Mouse (Mus musculus): ENCODE data around the gene Nfs1.
"Not testable (repeated sequence)": the region's sequence is repeated elsewhere in the genome, so short reads cannot be mapped to it uniquely, and the experiment has no call there.

Nfs1 gene

DNA sequence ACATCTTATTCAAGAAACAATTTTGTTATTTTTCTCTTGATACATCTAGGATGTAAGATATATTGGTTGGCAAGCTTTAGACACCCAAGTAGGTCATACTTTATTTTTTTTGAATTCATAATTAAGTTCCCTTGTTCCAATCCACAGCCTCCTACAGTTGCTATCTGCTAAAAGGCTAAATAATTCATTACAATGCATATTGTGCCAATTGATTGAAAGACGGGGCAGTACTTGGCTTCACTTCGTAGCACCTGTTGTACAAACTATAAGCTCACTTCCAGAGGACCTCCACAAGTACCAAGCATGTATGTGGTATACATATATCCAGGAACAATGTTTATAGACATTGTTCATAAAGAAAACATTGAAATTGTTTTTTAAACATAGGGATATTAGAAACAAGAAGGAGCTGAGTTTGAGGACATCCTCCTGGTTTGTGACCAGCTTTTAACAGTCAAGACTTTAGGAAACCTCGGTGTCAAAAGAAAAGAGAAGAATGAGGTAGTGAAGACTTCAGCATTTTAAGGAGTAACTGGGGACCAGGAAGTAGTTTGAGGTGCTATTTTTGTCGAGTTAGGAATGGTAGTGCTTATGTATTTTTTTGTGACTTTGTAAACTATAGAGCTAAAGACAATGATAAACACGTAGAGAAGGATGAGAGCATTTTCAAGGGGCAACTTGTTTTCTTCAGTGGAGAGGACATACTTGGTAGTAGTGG lies 2.4 kb upstream of the Nfs1 start:
- in situ Hi-C loops (cut with MboI, MseI), result no loop called here

DNA sequence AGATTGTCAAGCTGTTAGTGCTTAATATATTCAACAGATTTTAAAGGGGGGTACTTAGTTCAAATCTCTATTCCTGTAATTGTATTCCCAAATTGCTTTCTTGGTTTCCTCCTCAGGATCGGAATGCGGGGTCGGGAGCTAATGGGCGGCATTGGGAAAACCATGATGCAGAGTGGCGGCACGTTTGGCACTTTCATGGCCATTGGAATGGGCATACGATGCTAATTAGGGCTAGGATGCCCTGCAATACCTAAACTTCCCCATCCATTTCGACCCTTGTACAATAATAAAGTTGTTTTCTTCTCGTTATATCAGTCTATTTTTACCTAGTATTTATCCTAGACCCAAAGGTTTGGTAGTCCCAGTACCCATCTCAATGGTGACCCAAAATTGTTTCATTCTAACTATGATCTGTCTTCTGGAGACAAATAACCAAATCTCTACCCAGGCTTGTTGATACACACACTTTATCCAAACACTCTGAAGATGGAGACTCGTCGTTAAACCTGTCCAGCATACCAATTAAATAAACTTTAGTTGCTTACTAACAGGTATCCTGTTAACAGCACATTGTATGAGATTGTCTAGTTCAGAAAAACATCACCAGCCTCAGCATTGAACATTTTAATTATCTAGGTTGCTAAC lies 1.6 kb upstream of the Nfs1 start:
- in situ Hi-C loops (cut with MboI, MseI), result no loop called here

DNA sequence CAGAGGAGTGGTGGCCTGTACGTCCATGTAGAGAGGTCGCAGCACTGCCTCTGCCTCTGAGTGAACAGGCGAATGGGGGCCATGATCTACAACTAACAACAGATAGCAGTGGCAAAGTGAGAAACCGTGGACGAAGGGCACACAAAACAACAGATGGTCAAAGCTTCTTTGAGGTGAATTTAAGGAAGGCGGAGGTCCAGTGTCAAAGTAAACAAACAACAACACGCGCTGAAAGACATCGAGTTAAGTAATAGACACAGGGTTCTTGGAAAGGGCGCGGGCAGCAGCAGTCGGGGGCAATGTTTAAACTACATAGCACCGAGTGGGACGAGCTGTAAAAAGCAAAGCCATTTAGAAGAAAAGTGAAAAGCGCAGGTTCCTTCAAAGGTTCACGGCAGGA lies 619 bp downstream of the Nfs1 start:
- in situ Hi-C loops (cut with MboI, MseI), result no loop called here

DNA sequence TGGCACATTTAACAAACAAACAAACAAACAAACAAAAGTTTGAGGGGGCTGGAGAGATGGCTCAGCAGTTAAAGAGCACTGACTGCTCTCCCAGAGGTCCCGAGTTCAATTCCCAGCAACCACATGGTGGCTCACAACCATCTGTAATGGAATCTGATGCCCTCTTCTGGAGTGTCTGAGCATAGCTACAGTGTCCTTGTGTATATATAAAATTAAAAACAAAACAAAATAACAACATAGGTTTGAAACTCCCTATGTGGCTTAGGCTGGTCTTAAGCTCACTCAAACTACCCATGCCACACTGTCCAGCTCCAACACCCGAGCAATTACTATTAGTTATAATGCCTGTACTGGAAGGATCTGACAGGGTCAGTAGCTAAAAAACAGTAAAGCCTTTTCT lies 1.2 kb downstream of the Nfs1 start:
- in situ Hi-C loops (cut with MboI, MseI), result no loop called here

DNA sequence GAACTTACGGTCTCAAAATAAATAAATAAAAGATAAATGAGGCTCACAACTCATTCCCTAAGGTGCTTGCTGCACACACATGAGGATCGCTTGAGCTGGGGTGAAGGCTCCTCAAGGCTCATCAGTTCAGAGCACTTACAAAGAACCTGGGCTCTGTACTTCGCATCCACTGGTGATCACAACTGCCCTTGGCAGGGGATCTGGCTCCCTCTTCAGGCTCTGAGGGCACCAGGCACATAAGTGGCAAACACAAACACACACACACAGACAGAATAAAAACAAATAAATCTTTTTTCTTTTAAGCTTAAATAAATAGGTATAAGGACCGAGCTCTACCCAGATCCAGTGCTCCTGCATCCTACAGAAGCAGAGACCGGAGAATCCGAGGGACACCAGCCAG lies 8.3 kb downstream of the Nfs1 start:
- in situ Hi-C loops (cut with MboI, MseI), result loop anchor here (5.0 to 10.0 kb wide), 2 partner anchors 38 to 171 kb away; no protein-coding TSS in a partner anchor

DNA sequence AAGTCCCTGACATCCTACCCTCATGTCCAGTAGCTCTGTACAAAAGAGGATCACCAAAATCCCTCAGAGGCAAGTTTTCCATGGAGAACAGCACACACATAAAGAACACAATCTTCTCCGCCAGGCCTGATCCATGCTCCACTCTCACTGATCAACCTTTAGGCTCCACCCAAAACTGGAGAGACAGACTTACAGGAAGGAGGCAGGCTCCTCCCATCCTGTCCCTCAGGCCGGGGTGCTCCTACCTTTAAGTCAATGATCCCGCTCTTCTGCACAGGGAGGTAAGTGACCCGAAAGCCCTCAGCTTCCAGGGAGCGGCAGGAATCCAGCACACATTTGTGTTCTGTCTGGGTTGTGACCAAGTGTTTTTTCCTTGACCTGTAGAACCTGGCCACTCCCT lies 9.8 kb downstream of the Nfs1 start:
- in situ Hi-C loops (cut with MboI, MseI), result loop anchor here (10.0 kb wide), 1 partner anchor 169 kb away; no protein-coding TSS in a partner anchor

DNA sequence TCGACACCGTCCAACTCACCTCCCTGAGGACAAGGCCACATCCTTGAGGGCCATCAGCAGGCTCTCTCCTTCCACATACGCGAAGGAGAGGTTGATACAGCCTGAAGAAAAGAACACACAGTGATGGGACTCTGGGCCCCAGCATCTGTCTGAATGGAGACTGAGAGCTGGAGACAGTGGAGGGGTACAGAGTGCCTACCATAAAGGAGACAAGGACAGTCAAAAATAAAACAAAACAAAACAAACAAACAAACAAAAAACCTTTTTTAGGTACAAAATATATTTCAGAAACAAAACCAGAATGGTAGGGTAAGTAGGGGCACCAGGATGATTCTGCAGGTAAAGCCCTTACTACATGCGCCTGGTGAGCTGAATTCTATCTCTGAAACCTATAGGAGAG lies 17.0 kb downstream of the Nfs1 start, which contains the start of gene Gm28036:
TSS of gene Gm28036 (minus strand) at position 101 of the 400 bp plus-strand sequence.
- in situ Hi-C loops (cut with MboI, MseI), result no loop called here

DNA sequence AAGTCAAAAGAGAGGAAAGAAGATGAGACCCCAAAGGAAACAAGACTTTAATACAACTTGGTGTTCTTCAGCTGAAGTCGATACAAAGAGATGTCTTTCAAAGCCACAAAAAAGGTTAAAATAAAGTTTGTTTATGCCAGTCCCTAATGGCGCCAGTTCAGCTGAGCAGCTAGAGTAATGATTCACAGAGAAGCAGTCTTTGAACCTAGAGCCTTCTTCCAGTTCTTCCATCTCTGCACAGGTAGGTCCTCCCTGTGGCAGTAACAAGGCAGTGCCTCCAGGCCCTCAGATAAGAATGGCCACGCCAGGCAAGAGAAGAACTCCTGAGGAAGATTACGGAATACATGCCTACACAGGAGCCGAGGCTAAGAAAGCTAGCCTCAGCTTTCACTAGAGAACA lies 20.3 kb downstream of the Nfs1 start:
- in situ Hi-C loops (cut with MboI, MseI), result no loop called here

DNA sequence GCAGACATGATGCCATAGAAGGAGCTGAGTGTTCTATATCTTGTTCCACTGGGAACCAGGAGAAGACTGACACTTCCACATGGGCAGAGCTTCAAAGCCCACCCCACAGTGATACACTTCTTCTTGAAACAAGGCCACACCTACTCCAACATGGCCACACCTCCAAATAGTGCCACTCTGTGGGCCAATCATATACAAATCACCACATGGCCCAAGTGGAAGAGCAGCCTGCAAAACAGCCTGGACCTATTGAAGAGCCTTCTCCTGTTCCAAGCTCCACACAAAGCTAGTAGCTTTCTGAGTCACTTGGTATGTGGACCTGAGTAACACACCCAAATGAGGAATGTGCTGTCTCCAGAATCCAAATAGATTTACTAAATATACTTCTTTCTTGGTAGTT lies 24.4 kb downstream of the Nfs1 start:
- in situ Hi-C loops (cut with MboI, MseI), result no loop called here

DNA sequence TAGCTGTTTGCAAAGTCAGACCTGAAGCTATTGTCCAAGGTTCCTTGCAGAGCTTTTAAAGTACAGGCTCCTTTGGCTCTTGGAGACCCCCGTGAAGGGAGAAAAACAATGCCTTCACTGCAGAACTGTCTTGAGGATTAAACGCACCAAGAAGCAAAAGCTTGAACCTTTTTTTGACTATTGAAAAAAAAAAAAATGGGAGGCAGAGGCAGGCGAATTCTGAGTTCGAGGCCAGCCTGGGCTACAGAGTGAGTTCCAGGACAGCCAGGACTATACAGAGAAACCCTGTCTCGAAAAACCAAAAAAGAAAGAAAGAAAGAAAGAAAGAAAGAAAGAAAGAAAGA lies 31.9 kb downstream of the Nfs1 start:
- in situ Hi-C loops (cut with MboI, MseI), result not testable (repeated sequence)

DNA sequence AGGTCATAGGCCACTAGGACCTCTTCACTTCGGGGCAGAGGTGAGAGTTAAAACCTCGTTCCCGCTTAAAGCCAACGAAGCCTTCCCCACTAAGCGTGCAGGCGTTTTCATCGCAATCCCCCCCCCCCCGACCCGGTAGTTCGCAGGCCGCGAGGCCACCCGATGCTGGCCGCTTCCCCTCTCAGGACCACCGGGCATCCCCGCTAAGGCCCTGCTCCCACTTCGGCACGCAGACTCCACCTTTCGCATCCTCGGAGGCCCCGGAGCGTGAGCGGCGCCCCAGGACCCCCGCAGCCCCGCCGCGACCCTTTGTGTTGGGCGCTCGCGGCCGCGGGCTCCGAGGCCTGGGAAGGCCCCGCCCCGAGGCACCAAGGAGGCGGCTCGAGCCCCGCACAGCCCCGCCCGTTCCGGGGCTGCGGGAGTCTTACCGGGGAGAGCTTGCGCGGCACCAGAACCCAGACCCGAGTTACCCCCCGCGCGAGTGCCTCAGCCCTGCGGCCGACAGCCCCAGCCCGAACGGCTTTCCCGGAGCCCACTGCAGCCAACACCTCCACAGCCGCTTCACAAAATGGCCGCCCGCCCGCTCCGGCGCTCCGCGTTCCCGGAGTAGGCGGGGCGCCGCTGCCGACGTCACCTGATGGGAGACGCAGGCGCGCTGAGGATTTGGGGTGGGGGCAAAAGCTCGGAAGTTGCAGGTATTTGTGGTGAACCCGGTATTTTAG lies 32.5 kb downstream of the Nfs1 start, which contains the start of the genes Cpne1 and Rbm12:
TSS of gene Cpne1 (minus strand) at position 608 of the 722 bp plus-strand sequence.
TSS of gene Rbm12 (minus strand) at position 621 of the 722 bp plus-strand sequence.
- in situ Hi-C loops (cut with MboI, MseI), result no loop called here

DNA sequence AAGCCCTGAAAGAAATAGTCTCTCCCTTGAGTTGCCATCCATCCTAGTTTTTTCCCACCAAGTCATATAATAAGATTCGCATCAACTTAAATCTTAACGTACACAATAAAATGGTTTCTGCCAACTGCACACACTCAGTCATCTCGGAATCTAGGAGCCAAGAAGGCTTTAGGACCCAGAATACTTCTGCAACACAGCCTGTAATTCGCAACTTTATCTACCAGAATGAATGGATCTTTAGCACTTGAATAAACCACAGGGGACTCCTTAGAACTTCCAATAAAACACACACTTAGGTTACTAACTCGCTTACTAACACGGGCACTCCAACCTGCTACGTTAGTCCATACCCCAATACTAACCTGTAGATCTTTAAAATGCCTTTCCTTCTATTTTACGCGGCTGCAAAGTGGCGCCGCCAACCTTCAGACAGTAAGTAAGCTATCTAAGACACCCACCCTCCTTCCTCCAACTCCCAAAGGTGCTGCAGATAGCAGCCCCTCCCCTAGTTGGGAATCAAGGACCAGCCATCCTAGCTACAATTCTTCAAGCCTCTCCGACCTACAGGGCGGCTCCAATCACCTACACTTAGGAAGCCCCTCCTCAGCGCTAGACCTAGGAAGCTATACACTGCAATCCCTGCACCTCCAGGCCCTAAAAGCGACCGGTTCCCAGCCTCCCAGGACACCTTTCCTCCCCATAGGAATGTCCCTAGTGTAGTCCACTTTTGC lies 33.2 kb downstream of the Nfs1 start:
- in situ Hi-C loops (cut with MboI, MseI), result no loop called here

DNA sequence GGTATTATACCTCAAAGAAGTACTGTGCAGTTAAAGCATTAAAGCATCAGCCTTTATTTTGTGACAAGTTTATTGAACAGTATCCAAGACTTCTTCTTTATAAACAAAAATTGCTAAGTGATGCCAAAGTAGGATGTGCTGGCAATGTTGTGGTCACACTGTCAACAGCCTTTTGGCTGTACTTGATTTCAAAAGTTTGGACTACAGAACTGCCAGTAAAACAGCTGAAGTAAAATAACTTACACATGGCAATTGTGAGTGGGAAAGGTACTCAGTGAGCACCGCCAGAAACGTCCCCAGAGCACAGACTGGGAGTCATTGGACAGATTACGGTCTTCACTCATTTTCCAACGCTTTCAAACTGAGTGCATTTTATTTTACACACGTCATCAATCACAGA lies 52.1 kb downstream of the Nfs1 start:
- in situ Hi-C loops (cut with MboI, MseI), result no loop called here

DNA sequence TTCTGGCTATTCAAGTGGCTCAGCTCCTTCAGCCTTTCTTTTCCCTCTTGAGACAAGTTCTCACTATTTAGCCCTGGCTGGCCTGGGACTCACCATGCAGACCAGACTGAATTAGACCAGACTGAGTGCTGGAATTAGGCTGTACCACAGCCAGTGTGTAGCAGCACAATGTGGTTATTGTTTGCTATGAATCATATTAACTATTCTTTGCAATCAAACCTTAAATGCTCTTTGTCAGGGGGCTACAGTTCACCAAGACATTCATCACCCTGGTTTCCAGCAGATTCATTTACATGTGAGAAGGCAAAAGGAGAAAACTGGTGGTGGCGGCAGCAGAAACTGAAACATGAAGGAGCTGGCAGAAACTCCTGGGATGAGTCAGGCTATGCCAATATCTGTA lies 54.2 kb downstream of the Nfs1 start:
- in situ Hi-C loops (cut with MboI, MseI), result no loop called here

DNA sequence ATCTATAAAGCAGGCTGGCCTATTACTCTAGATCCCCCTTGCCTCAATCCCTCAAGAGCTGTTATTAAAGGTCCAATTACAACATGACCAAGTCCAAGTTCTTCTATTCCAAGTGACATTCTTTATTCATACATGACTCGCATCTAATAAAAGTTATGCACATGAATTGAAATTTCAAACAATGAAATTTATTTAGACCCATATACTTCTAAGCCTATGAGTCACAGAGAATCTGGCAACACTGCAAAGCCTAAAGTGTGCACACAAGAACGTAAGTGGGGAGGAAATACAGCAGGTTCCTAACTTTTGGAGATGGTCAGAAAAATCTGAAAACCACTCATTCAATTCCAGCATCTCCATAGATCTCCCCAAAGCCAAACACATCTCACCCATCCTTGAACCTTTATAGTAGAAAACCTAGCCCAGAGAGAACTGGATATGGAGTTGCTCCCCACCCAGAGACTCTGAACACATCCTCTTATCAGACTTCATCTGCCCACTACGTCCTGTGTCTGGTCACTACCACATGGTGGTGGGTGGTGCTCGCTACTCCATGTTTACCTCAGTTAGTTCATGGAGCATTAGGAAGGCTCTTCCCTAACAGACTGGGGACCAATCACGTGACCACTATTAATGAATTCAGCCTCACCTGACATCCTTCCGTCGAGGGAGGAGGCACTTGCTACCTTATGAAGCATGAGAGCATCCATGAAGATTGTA lies 56.4 kb downstream of the Nfs1 start:
- in situ Hi-C loops (cut with MboI, MseI), result no loop called here

DNA sequence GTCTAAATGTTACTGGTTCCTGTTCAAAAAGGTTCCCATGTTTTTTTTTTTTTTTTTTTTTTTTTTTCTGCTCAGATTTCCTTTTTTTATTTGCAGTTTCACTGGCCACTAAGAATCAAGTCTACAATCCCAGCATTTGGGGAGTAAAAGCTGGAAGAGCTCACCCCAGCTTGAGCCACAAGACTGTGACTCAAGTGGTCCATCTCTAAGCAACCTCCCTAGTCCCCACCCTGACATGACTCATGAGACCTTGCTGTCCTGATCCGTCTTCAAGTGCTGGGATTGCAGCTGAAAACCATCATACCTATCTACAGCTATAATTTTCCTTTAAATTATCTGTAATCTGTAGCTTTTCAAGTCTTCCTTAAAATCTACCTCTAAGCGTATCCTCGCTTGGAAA lies 59.4 kb downstream of the Nfs1 start:
- in situ Hi-C loops (cut with MboI, MseI), result no loop called here

DNA sequence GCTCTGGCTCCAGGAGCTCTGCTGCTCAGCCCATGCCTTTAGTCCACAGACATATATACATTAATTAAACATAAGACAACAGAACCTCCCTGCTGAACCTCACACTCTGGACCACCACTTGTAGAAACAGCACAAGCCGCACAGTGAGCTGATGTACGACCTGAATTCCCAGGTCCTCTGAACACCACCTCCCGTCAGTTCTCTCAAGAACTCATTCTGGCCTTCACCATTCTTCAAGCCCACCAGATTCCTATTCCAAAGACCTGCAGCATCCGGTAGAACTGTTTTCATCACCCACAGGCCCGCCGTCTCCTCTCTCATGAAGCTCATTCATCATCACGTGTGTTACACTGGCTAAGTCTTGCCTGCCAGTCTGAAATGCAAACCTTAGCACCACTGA lies 63.6 kb downstream of the Nfs1 start:
- in situ Hi-C loops (cut with MboI, MseI), result no loop called here

DNA sequence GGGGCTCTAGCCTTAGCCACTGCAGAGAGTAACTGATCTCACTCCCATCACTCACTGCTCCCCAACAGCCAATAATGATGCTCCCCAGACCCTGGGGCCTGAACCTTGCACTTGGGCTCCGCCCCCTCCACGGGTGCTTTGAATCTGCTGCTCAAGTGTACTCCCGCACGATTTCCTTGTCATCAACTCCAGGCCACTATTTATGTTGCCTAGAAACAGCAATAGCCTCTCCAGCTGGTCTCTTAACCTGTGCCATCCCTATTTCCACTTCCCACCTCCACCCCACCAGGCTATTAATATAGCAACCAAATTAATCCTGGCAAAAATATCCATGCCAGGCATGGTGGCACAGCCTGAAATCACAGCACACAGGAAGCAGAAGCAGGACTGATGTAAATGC lies 64.3 kb downstream of the Nfs1 start:
- in situ Hi-C loops (cut with MboI, MseI), result no loop called here

DNA sequence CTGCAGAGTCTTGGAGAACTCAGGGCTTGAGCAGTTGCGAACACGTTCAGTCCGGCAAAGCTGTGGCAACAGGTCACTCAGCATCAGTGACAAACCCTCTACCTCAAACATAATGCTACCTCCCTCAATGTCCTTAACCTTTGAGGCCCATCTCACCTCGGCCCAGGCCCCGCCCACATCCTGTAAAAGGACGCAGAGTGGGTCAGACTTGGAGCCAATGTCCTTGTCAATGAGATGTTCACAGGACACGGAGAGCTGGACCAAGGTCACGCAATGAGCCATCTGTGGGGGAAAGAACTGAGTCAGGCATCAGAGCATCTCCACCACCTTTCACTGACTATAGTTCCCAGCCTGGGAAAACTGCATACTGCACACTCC lies 64.8 kb downstream of the Nfs1 start:
- in situ Hi-C loops (cut with MboI, MseI), result no loop called here

DNA sequence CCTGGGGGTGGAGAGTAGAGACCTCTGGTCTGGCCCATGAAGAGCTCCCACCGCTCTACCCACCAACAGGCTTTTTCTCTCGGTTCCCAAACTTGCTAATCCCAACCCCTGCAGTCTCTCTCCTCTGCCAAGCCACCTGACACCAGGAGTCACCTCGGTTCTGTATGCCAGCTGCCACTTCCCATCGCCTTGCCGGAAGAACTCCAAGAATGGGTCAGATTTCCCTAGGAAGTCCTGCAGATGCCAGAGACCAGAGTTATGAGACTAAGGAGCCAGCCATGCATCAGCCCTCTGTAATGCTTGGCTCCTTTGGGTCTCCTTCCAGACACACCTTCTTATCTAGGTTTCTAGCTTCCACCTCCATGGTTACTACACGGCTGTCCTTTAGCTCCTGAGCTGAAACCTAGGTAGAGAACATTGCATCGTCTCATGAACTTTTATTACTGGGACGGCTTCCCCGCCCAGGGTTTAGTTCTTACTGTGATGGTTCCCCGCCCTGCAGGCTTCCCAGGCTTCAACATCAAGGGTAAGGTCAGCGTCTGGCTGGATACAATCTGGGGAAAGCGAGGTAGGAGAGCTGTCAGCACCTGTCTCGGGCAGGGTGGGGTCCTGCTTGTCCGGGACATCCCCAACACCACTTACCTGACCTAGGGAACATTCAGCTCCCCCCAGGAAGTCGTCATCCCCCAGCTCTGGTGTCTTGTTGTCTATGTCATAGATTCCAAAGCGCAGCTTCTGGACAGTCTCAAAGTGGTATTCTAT lies 65.4 kb downstream of the Nfs1 start:
- in situ Hi-C loops (cut with MboI, MseI), result no loop called here

DNA sequence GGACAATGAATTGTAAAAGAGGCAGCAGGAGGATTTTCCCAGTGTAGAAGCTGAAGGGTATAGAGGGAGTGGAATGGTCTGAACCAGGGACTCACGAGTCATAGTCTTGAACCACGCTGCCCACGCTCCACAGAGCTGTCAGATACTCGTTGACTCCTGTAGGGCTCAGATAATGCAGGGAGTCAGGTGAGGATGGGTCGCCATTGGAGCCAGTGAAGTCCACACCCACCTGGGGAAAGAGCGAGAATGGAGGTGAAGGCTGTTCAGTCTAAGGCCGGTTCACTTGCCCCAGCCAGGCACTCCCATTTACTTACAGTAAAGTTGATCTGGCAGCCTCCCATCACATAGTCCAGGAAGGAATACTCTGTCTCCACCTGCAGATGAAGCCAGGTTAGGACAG lies 66.5 kb downstream of the Nfs1 start:
- in situ Hi-C loops (cut with MboI, MseI), result no loop called here
